Mouse (Mus musculus): Measurements from ENCODE around the gene Ube2z.
"Not testable (repeated sequence)": the region's sequence is repeated elsewhere in the genome, so short reads cannot be mapped to it uniquely, and the experiment has no call there.

Ube2z gene

GRCm38 (mm10) chr11:96065215-96065911 lies at the start of gene Ube2z:
Gene Ube2z, minus strand, starts transcription at chr11:96065388.
- peak; percentile 98 to 99 for DNase-seq (ENCODE audit: inconsistent age in 2 of 2, low spot score in 1 of 2)

GRCm38 (mm10) chr11:96114077-96114476 lies 48.9 kb upstream of the Ube2z start:
- no peak for DNase-seq (ENCODE audit: inconsistent age in 2 of 2, low spot score in 1 of 2)

GRCm38 (mm10) chr11:96111751-96112150 lies 46.6 kb upstream of the Ube2z start, which contains the start of gene Calcoco2:
Gene Calcoco2, minus strand, starts transcription at chr11:96111964.
- DNase-seq (ENCODE audit: inconsistent age in 2 of 2, low spot score in 1 of 2) = no peak

- DNase-seq (ENCODE audit: inconsistent age in 2 of 2, low spot score in 1 of 2) = not testable (repeated sequence)
These were observed 45.8 kb upstream of the Ube2z start for GRCm38 (mm10) chr11:96110950-96111349.

- DNase-seq (ENCODE audit: inconsistent age in 2 of 2, low spot score in 1 of 2) = no peak
These were observed 43.2 kb upstream of the Ube2z start for GRCm38 (mm10) chr11:96108376-96108775.

- peak; percentile 58 to 82 for DNase-seq (ENCODE audit: inconsistent age in 2 of 2, low spot score in 1 of 2)
These were observed 28.2 kb upstream of the Ube2z start for GRCm38 (mm10) chr11:96093361-96093760.

- DNase-seq (ENCODE audit: inconsistent age in 2 of 2, low spot score in 1 of 2) = no peak
These were observed 27.6 kb upstream of the Ube2z start for GRCm38 (mm10) chr11:96092674-96093291.

- peak in 1 of 2 experiments; percentile 65 for DNase-seq (ENCODE audit: inconsistent age in 2 of 2, low spot score in 1 of 2)
These were observed 25.9 kb upstream of the Ube2z start for GRCm38 (mm10) chr11:96091073-96091472.

- no peak for DNase-seq (ENCODE audit: inconsistent age in 2 of 2, low spot score in 1 of 2)
These were observed 22.8 kb upstream of the Ube2z start for GRCm38 (mm10) chr11:96087981-96088380.

GRCm38 (mm10) chr11:96082682-96083081 lies 17.5 kb upstream of the Ube2z start:
- peak in 1 of 2 experiments; percentile 36 for DNase-seq (ENCODE audit: inconsistent age in 2 of 2, low spot score in 1 of 2)

- no peak for DNase-seq (ENCODE audit: inconsistent age in 2 of 2, low spot score in 1 of 2)
These were observed 15.5 kb upstream of the Ube2z start for GRCm38 (mm10) chr11:96080736-96081135.

- peak; percentile 29 to 73 for DNase-seq (ENCODE audit: inconsistent age in 2 of 2, low spot score in 1 of 2)
These were observed 11.3 kb upstream of the Ube2z start for GRCm38 (mm10) chr11:96076221-96077105.

GRCm38 (mm10) chr11:96075509-96076220 lies 10.5 kb upstream of the Ube2z start, which contains the start of gene Atp5g1:
Gene Atp5g1, minus strand, starts transcription at chr11:96075670.
- DNase-seq (ENCODE audit: inconsistent age in 2 of 2, low spot score in 1 of 2) = peak; percentile 99 to 100

- no peak for DNase-seq (ENCODE audit: inconsistent age in 2 of 2, low spot score in 1 of 2)
These were observed 10.0 kb upstream of the Ube2z start for GRCm38 (mm10) chr11:96075177-96075508.

- DNase-seq (ENCODE audit: inconsistent age in 2 of 2, low spot score in 1 of 2) = peak; percentile 28 to 73
These were observed 9.4 kb upstream of the Ube2z start for GRCm38 (mm10) chr11:96074351-96075176.

- peak in 1 of 2 experiments; percentile 25 for DNase-seq (ENCODE audit: inconsistent age in 2 of 2, low spot score in 1 of 2)
These were observed 8.3 kb upstream of the Ube2z start for GRCm38 (mm10) chr11:96073295-96073993.

- DNase-seq (ENCODE audit: inconsistent age in 2 of 2, low spot score in 1 of 2) = no peak
These were observed 5.8 kb upstream of the Ube2z start for GRCm38 (mm10) chr11:96071013-96071412.

GRCm38 (mm10) chr11:96070353-96070752 lies 5.2 kb upstream of the Ube2z start:
- DNase-seq (ENCODE audit: inconsistent age in 2 of 2, low spot score in 1 of 2) = peak in 1 of 2 experiments; percentile 53

GRCm38 (mm10) chr11:96068231-96068630 lies 3.0 kb upstream of the Ube2z start:
- peak in 1 of 2 experiments; percentile 40 for DNase-seq (ENCODE audit: inconsistent age in 2 of 2, low spot score in 1 of 2)

Measured in adrenal gland, adult (tissue).